Mouse (Mus musculus): ENCODE results near the gene Tspan18.

Gene Tspan18

DNA sequence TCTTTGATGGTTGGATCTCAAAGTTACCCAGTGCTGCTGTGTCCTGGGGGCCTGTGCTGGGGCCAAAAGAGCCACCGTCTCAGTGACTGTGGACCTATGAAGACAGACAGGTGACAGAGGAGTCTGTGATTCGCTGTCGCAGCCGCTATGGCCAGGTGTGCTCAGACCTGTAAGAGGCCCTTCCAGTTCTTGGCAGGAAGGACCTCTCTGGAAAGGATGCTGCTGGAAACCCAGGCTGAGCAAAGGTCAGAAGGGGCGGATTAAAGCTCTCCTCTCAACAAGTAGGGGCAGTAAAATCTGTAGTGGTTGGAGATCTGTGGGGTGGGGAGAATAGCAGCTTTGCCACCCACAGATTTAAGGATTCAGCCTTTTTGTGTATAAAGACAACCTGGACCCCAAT is 154.7 kb downstream of the Tspan18 start:
- DNase-seq, result no peak

DNA sequence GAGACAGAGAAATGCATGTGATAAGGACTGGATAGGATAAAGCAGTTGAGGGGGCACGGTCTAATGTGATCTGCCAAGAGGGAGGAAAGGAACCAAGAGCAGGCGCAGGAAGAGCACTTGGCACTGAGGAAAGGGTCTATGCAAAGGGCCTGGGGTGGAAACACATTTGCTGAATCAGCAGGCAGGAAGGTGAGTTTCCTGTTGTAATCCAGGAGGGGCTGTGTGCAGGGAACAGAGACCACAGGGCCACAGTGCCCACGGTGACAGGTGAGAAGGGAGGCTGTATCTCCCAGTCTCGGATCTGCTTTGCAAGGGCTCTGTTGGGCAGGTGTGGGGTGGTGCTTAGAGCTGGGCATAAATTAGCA is 156.0 kb downstream of the Tspan18 start:
- no peak for DNase-seq

DNA sequence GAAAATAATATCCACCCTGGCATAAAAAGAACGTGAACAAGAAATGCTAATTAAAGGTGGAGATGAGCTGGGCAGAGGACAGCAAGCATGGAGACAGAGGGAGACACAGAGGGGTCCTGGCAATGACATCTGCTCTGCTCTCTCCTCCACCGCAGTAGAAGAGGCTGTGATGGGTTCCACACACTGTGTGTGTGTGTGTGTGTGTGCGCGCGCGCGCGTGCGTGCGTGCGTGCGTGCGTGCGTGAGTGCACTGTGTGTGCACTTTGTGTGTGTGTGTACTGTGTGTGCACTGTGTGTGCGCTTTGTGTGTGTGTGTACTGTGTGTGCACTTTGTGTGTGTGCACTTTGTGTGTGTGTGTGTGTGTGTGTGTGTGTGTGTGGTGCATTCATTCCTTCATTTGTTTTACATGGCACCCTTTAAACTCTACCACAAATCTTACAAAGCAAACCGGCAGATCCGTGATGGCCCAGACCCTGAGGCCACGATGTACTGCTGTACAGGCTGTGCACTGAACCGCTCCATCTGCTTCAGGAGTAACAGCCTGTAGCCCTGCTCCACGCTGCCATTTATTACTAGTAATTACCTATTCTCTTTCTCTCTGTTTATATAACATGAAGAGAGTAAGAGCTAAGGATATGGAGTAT is 156.5 kb downstream of the Tspan18 start:
- no peak for DNase-seq

DNA sequence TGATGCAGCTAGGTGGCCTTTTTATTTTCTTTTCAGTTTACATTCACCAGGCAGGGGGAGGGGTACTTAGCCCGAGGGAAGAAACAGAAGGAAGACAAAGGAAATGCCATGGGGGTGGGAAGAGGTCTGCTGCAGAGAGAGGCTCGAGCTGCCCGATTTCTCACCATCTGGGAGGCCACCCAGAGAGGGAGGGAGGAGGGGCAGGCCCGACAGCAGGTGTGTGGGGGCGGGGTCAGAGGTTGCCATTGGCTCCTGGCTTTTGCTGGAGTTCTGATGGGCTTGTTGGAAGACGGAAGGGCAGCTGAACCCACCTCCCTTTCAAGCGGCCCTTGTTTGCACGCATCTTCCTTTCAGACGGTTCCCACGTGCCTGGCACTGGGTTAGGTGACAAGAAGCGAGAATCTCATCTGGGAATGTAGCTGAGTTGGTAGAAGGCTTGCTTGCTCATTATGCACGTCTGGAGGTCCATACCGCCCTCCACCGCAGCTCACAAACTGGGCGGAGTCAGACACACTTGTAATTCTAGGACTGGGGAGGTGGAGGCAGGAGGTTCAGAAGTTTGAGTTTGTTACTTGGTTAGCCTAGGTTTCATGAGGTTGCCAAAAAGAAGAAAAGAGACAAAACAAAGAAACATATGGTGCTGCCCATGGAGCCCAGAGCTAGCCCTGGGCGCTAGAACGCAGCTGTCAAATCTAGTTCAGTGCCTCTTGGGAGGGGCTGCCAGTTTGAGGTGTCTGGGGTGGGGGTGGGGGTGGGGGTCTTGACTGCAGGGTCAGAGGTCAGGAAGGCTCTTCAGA is 157.2 kb downstream of the Tspan18 start:
- DNase-seq, result peak; percentile 73 to 81

DNA sequence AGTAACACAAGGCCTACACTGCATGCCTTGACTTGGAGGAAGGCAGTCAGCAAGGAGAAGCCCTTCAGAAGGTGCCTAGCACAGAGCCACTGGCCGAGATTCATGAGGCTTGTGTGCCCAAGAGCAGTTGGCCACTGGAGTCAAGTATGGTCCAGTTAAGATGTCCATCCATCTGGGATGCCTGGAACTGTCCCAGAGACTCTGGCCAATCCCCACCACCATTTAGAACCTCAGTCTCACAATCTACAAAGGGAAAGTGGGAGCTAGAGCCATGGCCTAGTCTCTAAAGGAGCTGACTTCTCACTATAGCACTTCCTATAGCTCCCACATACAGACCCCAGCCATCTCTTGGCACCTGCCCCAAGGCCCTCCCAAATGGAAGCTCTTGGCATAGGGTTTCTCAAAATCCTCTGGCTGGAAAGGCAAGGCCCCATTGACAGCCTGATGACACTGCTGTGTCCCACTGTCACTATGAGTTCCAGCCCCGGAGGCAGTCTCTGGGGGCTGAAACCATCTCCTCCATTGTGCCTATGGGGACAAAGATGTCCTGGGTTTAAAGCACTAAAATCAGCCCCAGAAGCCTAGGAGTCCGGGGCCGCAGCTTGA is 158.0 kb downstream of the Tspan18 start:
- no peak for DNase-seq

DNA sequence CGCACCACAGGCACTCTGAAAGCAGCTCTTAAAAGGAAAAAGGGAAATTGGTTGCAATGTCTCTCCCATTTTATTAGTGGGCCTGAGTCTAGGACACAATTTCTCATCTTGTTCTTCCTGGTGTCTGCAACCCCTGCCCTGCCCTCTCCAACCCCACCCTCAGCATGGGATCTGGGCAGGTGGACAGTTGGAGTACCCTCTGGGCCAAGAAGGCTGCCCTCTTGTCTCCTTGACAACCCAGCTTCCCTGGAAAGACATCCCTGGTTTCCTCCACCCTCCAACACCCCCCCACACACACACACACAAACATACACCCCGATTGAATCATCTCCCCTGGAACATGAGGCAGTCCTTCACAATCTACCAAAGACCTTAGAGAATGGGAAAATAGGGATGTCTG is 158.6 kb downstream of the Tspan18 start:
- DNase-seq, result no peak

DNA sequence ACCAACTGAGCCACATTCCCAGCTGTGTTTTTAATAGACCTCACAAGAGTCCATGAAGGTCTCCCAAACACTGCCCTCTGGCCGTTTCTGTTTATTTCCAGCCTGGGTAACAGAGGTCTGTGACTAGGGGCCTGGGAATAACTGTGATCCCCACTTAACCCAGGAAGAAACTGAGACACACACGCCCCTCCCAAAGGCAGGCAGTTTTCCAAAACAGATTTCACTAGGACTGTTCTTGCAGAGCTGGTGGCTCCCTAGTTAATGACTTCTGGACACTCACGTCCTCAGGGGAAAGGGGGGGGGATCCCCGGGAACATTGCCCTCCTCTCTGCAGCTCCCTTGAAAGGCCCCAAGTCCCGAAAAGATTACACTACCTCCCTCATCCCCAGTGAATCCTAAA is 159.0 kb downstream of the Tspan18 start:
- DNase-seq, result peak in 1 of 2 experiments; percentile 51

DNA sequence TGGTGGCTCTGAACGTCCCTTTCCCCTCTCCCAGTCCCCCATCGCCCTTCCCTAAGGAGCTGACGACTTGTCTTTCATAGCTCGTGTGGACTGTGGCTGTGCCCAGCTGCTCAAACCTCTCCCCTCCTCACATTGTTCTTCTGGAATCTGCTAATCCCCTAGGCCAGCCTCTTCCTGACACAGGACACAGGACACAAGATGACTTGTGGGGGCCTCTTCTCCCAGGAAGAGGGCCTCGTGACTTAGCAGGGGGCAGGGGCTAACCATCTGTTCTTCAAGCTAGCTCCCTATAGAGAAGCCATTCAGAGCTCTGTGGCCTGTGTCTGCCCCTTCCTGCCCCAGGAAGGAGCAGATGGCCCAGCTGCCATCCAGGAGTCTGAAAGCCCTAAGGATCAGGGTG is 160.1 kb downstream of the Tspan18 start:
- DNase-seq, result no peak

DNA sequence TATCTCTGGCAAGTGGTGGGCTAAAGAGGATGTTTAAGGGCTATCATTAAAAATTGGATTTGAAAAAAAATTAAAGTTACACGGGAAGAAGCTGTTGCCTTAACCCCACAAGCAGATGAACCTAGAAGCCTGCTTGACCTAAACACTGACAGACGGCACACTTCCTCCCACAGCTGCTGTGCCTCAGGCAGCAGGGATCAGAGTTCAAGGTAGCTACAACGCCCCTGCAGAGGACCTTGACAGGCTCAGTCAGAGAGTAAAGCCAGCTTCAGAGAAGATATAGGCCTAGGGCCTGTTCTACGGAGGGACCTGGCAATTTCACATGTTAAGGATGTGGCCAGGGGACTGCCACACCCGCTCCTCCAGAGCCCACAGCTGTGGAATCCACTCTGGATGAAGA is 161.8 kb downstream of the Tspan18 start:
- DNase-seq, result no peak

DNA sequence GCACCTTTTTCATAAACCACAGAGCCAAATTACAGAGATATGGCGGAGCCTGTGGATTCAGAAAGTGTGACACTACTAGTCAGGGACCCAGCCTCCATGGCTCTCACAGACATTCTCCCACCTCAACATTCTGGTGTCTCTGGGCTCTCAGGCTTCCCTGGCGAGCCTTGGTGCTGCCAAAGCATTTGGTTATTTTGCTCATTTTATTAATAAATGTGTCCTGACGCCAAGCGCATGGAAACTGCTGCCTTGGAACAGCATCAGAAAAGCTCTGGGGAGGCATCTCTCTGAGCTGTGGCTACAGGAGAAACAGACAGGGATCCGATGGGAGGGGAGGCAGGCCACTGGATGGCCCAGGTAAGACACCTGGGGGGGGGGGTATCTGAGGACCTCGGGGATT is 162.4 kb downstream of the Tspan18 start:
- DNase-seq, result no peak

DNA sequence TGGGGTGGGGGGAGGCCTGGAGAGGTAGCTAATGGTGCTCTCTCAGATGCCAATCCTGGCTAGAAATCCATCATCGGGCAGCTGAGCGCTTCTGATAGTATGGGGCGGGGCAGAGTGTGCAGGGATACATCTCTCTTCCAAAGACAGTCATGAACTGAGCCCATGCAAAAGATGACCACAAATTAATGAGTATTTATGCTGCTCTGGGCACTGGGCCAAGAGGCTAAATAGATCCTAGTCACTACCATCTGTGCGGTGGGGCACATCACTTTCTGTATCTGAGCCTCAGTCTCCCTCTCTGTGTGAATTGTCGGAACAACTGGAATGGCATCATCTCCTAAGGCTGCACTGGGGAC is 163.5 kb downstream of the Tspan18 start:
- DNase-seq, result no peak

DNA sequence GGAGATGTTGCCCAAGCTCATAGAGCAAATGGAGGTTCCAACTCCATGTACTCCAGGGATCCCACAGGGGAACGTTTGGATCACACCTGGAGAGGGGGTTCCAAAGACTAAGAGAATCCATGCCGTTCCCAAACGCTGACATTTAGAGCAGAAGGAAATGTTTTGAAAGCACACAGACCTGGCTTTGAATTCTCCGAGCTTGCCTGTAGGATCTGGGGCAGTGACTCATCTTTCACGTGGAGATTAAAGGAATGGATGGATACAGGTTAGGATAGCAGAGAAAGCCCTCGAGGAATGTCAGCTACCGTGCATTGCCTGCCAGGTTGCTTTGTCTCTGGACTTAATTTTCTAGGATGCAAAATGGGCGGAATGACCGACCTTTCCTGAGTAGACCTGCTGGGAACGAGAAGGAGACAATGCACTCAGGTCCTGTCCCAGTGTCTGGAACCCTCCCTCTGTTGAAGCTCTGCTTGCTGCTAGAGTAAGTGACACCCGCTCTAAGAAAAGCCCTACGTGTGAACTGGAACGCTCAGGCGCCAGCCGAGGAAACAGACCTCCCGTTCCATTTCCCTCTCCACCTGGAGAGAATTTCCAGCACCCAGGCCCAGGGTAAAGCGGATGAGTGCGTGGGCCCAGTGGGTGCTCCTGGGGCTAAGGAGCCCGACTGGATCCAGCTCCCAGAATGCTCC is 164.0 kb downstream of the Tspan18 start:
- no peak for DNase-seq

DNA sequence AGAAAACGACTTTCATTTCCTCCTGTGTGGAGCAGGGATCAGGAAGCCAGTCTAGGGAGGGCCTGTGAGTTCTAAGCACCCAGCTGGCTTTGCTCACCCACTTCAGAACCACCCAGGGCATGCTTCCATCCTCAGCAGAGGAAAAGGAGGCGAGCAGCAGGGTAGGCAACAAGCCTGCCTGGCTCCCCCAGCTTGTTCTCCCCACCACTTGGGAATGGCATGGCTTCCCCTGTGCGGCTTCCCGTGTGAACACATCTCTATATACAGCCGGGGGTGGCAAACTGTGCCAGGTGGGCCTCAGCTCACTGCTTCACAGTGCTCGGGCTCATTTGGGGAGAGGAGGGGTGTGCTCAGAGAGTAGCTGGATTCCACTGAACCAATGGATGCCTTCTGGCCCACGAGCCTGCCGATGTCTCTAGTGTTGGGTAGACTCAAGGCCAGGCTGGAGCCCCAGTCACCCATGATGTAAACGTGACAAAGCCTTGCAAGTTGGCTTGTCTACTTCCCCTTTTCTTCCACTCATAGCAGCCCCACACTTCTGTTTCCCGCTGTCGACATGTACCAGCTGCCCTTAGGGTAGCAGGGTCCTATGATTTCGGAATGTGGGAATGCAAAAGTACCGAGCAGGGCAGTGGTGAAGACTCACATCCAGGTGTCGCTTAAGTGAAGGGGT is 167.4 kb downstream of the Tspan18 start:
- DNase-seq, result no peak

DNA sequence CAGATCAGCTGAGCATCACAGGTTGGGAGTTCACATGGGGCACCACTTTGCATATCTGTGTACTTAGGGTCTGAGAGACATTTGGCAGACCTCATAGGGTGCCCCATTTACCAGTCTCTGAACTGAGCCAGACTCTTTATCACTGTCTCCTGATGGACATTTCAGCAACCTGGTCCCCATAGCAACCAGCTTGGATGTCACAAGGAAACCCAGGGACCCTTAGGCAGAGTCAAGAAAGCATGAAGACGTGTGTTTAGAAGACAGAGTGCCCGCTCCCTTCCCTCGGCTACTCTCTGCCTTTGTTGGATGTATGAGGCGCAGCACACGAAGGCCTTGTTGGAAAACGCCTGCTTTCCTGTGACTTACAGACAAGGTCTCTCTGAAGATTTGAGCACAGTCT is 168.0 kb downstream of the Tspan18 start:
- no peak for DNase-seq

DNA sequence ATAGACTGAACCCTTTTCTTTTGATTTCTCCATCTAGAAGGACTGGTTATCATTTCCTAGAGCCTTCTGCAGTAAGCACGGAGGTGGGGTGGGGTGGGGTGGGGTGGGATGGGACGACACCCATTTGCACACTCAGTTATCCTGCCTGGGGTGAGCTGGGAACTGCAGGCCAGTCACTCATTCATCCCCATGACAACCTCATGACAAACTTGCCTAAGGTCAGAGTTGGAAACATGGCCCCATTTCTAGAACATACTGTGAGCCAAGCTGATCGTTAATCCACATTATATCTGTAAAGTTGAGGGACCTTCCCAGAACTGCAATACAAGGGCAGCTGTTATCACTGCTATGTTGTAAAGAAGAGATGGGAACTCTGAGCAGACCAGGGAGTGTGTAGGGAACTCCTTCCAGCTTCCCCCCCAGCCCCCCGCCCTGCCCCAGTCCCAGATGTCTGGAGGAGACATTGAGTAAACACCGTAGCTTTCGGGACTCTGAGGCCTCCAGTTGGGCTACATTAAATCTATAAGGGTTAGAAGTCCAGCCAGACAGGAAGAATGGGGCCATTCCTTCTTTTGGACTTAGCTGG is 170.5 kb downstream of the Tspan18 start:
- no peak for DNase-seq

DNA sequence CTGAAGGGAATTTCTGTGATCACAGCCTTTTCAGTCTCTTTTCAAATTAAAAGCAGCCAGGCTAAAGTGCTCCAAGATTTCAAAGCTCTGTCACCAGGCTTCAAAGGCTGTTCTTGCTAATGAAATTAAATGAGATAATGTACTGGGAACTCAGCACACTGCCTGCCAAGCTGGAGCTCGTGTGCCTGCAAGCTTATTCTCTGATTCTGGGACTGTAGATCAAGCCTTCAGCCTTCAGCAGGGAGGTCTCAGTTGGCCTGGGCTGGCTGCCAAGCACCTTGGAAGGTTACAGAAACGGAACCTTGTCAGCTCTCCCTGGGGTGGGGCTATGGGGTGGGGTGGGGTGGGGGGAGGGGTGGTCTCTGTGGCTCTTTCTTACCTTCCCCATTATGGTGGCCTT is 171.0 kb downstream of the Tspan18 start:
- peak; percentile 58 to 69 for DNase-seq

DNA sequence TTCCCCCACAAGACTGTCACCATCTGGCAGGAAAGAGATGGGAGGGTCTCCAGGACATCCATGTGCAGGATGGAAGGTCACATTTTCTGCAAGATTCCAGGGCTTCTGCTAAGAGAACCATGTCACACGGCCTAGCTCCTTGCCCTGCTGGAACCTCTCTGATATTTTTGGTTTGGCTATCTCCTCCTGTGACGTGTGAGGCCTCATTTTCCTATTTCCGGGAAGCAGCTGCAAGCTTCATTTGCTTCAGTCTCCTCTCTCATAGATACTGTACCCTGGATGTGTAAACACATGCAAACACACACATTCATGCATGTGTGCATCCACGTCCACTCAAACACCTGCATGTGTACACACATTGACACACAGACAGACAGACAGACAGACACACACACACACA is 171.5 kb downstream of the Tspan18 start:
- no peak for DNase-seq

DNA sequence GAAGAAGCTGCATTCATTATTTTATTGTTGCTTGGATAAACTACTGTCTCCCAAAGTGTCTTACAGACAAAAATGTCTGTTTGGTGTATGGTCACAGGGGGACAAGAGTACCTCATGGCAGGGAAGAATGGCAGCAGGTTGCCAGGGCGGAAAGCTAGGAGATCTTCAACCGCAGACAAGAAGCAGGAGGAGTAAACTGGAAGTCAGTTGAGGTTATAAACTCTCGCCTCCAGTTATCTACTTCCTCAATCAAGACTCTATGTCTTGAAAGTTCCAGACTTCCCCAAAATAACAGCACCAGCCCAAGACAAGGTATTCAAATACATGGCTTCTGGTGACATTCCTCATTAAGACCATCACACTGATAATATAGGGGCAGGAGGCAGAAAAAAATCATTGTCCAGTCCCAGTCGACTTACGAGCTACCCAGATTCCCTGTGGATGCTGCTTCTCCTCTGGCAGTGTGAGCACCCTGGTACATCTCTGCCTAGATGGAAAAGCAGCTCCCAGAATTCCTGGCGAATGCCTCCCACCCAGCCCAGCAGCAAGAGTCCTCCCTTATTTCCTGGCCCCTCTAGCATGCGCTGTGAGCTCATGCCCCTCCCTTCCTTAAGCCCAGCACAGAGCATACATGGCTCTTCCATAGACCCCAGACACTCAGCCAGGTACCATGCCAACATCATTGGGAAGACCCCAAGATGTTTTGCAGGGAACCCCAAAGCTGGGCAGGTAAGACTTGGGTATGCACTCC is 172.2 kb downstream of the Tspan18 start:
- no peak for DNase-seq

DNA sequence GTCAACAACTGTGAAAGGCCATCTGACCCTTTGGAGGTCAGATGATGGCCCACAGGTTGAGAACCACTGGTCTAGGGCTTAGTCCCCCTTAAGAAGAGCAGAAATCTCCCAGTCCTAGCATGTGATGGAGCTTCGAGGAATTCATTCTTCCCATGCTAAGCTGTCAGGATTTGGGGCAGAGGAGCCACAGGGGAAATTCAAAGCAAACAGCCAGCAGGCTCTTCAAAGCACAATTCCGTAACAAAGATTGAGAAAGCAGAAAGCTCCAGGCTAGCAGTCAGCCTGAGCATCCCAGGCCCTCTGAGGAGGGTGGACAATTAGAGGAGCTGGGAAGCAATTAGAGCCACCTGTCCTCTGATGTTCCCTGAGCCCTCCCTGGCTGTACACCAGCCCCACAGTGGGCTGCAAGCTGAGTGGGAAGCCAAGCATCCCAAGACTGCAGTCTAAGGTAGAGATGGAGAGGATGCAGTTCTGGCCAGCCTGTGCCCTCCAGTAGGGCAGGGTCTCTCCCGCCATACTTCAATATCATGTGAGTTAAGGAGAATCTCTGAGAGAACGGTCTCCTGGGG is 173.8 kb downstream of the Tspan18 start:
- DNase-seq, result no peak

DNA sequence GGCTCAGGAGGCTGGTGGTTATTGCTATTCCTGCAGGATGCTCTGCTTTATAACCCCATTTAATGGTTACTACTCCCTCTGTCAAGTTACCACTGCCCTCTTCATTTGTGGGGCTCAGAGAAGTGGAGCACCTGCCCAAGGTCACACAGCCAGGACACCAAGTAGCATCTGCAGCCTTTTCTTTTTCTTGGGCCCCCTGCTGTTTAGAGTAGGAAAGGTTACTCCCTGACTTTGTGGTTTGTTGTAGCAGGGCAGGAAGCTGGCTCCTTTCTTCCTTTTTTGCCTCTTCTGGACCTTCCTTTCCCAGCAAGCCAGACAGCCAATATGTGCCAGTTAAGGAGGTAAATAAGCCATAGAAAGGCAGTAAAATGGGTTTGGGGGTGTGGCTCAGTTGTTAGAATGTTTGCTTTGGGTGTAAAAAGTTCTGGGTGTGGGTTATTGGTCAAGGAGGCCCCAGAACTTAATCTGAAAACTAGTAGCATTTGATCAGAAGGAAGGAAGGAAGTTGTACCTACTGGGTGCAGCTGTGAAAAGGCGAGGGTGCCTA is 179.7 kb downstream of the Tspan18 start:
- no peak for DNase-seq

DNA sequence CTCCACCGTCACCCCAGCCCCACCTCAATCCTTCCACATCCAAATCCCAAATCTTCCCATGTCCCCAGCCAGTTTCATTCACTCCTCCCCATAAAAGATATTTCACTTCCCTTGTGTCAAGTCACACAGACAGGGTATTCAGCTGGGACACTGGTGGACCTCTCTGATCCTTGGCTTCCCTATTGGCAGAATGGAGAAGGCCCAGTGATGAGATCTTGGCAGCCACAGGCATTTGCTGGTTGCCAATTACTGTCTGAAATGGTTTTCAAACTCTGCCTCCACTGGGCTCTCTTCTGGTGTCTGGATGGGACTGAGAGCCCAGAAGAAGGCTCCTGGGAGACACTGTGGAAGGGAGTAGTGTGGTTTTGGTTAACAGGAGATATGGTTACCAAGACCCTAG is 180.5 kb downstream of the Tspan18 start:
- no peak for DNase-seq
